Mouse (Mus musculus): Measurements from ENCODE around the gene Trpc4.

Gene Trpc4

GRCm38 (mm10) chr3:54266943-54267342, 111.1 kb downstream of the Trpc4 start:
- DNase-seq (ENCODE audit: low read depth, low spot score): no peak

DNA sequence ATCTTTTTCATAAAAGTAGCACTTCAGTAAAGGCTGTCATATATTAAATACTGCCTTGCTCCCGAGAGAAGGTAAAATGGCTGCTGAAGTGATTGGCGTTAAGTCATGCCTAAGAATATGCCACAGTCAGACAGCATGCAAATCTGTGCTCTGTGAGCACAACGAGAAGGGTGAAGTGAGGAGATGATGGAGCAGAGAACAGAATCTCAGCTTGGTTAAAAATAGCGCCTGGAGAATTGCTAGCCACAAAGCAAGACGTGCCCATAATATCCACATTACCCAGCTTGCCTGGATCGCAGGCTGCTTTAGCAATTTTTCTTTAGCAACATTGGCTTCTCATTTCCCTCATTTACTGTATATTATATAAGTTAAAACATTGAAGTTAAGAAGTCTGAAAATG, 113.3 kb downstream of the Trpc4 start:
- no peak for DNase-seq (ENCODE audit: low read depth, low spot score)

DNA sequence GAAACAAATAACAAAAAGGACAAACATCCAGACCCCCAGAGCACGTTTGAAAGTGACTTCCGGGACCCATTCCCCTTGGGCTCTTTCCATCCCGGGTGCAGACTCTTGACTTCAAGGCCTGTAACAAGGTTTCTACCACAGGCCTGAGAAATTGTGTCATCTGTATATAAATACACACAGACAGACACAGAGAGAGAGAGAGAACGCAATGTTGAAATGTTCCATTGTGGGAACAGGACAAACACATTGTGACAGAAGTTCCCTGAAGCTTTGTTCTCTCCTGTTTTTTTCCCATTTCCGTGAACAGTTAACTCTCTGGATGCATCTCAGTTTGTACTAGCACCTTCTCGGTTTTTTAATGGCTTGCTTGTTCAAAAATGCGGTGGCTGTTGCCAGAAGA, 118.8 kb downstream of the Trpc4 start:
- no peak for DNase-seq (ENCODE audit: low read depth, low spot score)

GRCm38 (mm10) chr3:54289731-54290130, 133.9 kb downstream of the Trpc4 start:
- no peak for DNase-seq (ENCODE audit: low read depth, low spot score)

DNA sequence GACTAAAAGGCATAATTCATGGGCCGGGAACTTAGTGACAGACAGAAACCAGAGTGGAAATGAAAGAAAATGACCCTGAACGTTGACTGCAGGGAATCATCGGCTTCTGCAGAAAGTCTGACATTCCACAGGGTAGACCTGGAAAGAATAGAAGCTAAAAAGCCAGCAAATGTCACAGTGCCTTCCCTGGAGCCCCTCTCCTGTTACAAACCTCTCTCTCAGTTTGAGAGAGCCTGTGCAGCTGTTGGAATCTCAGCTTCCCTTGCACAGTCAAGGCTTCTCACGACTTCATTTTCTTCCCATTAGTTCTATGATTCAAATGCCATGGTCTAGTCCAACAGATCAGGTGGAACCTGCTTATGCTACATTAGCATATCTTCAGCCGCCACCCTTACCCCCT, 154.8 kb downstream of the Trpc4 start:
- no peak for DNase-seq (ENCODE audit: low read depth, low spot score)

GRCm38 (mm10) chr3:54314055-54314454, 158.2 kb downstream of the Trpc4 start:
- no peak for DNase-seq (ENCODE audit: low read depth, low spot score)

- peak; percentile 50 for DNase-seq (ENCODE audit: low read depth, low spot score)
These were observed 197.2 kb downstream of the Trpc4 start for GRCm38 (mm10) chr3:54352891-54353652.

DNA sequence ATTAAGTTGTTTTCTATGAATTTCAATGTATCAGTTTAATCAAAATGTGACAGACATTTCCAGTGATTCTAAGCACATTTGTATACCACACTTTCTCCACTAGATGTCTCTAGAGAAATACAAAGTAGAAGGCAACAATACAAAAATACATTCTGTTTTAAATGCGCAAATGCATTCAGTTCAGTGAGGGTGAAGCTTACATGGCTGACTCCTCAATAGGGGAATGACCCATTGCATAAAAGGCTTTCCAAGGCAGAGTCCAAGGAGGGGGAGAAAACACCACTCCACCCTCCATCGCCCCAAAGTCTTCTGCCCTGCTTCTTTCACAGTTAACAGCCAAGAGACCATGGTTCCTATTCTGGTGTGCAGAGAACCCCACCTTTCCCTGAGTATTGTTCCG, 201.7 kb downstream of the Trpc4 start:
- peak; percentile 29 for DNase-seq (ENCODE audit: low read depth, low spot score)

DNA sequence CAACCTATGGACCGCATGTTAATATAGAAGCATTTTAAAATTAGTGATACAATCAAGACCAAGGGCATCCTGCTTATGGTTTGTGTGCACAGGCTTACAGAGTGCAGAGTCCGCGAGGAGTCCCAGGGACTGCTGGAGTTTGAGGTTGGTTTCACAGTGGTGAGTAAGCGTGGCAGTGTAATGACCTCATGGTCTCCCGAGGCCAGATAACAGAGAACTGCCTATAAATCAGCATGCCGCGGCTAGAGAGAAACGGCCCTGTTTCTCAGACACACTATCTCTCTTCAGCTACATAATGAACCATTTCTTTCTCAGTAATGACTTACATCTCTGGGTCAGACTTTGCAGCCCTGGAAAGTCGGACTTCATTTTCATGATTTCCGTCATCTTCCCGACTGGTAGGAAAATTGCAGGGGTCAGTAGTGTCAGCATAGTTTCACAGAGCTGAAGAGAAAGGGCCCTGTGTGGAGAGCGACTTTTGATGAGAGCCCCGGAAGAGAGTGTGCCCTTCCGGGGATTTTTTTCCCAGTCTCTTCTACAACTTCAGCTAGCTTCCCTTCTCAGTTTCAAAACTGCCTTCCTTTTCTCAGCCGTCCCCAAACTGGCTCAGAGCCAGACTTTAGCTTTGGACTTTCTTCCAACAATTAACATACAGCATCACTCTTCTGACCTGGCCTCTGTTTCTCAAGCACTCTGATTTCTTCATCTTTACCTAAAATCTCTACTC, 202.8 kb downstream of the Trpc4 start:
- DNase-seq (ENCODE audit: low read depth, low spot score): no peak

DNA sequence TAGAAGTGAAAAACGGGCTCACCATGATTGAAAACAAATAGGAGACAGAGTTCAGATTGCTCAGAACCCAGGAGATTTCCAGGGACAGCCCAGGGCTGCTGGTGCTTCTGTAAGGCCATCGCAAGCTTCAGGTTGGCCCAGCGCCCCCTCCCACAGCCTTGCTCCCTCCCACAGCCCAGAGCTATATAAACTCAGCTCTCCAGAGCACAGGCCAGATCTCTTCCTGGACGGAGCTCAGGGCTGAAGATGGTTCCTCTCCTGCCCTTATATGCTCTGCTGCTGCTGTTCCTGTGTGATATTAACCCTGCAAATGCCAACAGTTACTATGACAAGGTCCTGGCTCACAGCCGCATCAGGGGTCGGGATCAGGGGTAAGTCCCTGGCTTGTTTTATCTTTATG, 205.1 kb downstream of the Trpc4 start, which contains the start of gene Postn:
Postn (plus strand) TSS at position 213 of the 400 bp plus-strand sequence.
- DNase-seq (ENCODE audit: low read depth, low spot score): no peak

DNA sequence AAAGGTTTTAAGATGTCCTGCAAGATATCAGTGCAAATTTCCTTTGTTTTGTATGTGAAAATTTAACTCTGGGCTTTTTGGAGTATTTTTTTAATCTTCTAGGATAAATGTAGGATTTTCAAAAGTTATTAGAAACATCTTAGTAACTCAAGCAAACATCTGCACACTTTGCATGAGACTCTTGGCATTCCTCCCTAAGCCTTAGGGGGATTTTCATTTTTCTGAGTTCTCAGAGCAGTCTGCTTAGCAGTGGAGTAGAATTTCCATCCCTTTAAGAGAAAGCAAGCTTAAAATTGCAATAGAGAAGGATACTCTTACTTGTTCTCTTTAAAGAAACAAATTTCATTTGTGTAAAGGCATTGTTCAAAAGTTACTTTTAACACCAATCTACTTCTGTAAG, 205.8 kb downstream of the Trpc4 start:
- DNase-seq (ENCODE audit: low read depth, low spot score): no peak

Measured in CD4-positive helper T cell, adult 2 months (primary cell).